Mouse (Mus musculus) cerebellum, adult 2 months (tissue): ENCODE measurements at regions not wholly inside any gene's neighbourhood (a gene's known extent, or its start where the extent isn't known, plus 50 kb on each side); places are given as distances from the start of the nearest gene placed in this dataset.

ENCODE experiments used
- CTCF ChIP-seq: fragments of 200-500 bp; IDR thresholded peaks from 2 replicates; pipeline ENCODE4 v1.5.1; 2011; ENCODE audit warnings: low read depth, mild to moderate bottlenecking, control low read depth, low read length, moderate library complexity, borderline replicate concordance; ENCODE audit not compliant: insufficient read depth
- POLR2A ChIP-seq: fragments of 200-500 bp; IDR thresholded peaks from 2 replicates; pipeline ENCODE4 v1.6.1; 2011; ENCODE audit warnings: low read length, control low read depth, borderline replicate concordance; ENCODE audit not compliant: insufficient read depth

- TF ChIP-seq POLR2A (no peak), CTCF (no peak)
Observed at GRCm38 (mm10) chr13:81860683-81861082, 77.8 kb downstream of the Cetn3 start.
